Mouse (Mus musculus) midbrain, embryonic 13.5 days (tissue): Measurements from ENCODE around the gene Stk19. TPM values are rescaled to one million over a fixed set of nuclear protein-coding genes. Genes with fewer than 3 reads are reported as not detected.
"Not testable (repeated sequence)": the region's sequence is repeated elsewhere in the genome, so short reads cannot be mapped to it uniquely, and the experiment has no call there.

Experiments used
- ATAC-seq: fragments of 200-750 bp; cut with Nextera tagmentation; 2 replicates; pipeline ENCODE4 v1.8.0; 2017; ENCODE audit warnings: mild to moderate bottlenecking, moderate TSS enrichment, moderate library complexity
- H3K27ac ChIP-seq: fragments of 300-500 bp; sonication (generic); 2 replicates; pipeline ENCODE4 v1.5.1; 2015; ENCODE audit warnings: inconsistent platforms, mild to moderate bottlenecking, moderate library complexity
- H3K27me3 ChIP-seq: fragments of 300-500 bp; sonication (generic); 2 replicates; pipeline ENCODE4 v1.6.1; 2015; ENCODE audit warnings: mild to moderate bottlenecking, inconsistent platforms
- H3K36me3 ChIP-seq: fragments of 300-500 bp; sonication (generic); 2 replicates; pipeline ENCODE4 v1.6.1; 2015; ENCODE audit warnings: mild to moderate bottlenecking, inconsistent platforms
- H3K4me1 ChIP-seq: fragments of 300-500 bp; sonication (generic); replicated peaks from 2 replicates; pipeline ENCODE4 v1.6.1; 2015; ENCODE audit warnings: inconsistent platforms
- H3K4me2 ChIP-seq: fragments of 300-500 bp; sonication (generic); replicated peaks from 2 replicates; pipeline ENCODE4 v1.6.1; 2015; ENCODE audit warnings: moderate library complexity, mild to moderate bottlenecking, inconsistent platforms
- H3K4me3 ChIP-seq: fragments of 300-500 bp; sonication (generic); replicated peaks from 2 replicates; pipeline ENCODE4 v1.5.1; 2015; ENCODE audit warnings: mild to moderate bottlenecking, inconsistent platforms
- H3K9ac ChIP-seq: fragments of 300-500 bp; sonication (generic); replicated peaks from 2 replicates; pipeline ENCODE4 v1.6.1; 2015; ENCODE audit warnings: mild to moderate bottlenecking, inconsistent platforms
- H3K9me3 ChIP-seq: fragments of 300-500 bp; sonication (generic); 2 replicates; pipeline ENCODE4 v1.6.1; 2016; ENCODE audit warnings: mild to moderate bottlenecking, inconsistent platforms
- WGBS: fragments of 180-500 bp; shearing (Covaris S2); methylation state at CpG from one replicate; pipeline ENCODE4 v1.1.7; 2015; 5-methylcytosine and 5-hydroxymethylcytosine counted together
- polyA plus RNA-seq: library from polyadenylated mRNA; unstranded; fragments of >200 nt; fragmentation: Nextera tagmentation; extraction: Ambion mirVana; gene quantifications from 2 replicates; pipeline ENCODE4 v1.2.1, GENCODE M21; 2015

Stk19 gene
- polyA plus RNA-seq, 1 experiment from 2014 or later, result 40.5 TPM

- Histone ChIP-seq H3K27me3 (no peaks in the 10 kb centered on the region), H3K9ac (peak overlapping the region; percentile 81), H3K4me3 (peak overlapping the region; percentile 70), H3K4me1 (peaks cover 32% of the 10 kb centered on the region), H3K9me3 (no peaks in the 10 kb centered on the region), H3K4me2 (peak overlapping the region; percentile 99), H3K27ac (peak overlapping the region; percentile 84; the same call in 1 of the 2 replicates), H3K36me3 (peaks cover 56% of the 10 kb centered on the region)
- 38% methylated on average over 43 of the region's 43 CpGs for WGBS
- peak; percentile 11 for ATAC-seq
These were observed 949 bp upstream of the Stk19 start for GRCm38 (mm10) chr17:34837464-34838324.

- Histone ChIP-seq H3K9me3 (no peaks in the 10 kb centered on the region), H3K36me3 (peaks cover 54% of the 10 kb centered on the region), H3K4me1 (peaks cover 32% of the 10 kb centered on the region), H3K9ac (peak overlapping the region; percentile 81), H3K27me3 (no peaks in the 10 kb centered on the region), H3K27ac (peak overlapping the region; percentile 84), H3K4me3 (peak overlapping the region; percentile 70), H3K4me2 (peak overlapping the region; percentile 99)
- 4% methylated on average over 48 of the region's 48 CpGs for WGBS
- ATAC-seq, result peak; percentile 84
These were observed 440 bp downstream of the Stk19 start for GRCm38 (mm10) chr17:34836155-34836855.

GRCm38 (mm10) chr17:34830776-34831175 lies 6.0 kb downstream of the Stk19 start:
- H3K4me2 ChIP-seq, ATAC-seq, H3K9ac ChIP-seq, H3K27ac ChIP-seq, H3K4me3 ChIP-seq, H3K4me1 ChIP-seq, H3K27me3 ChIP-seq, H3K9me3 ChIP-seq: not testable (repeated sequence)
- H3K36me3 ChIP-seq, result peaks cover 79% of the 10 kb centered on the region
- 95% methylated on average over 1 of the region's 1 CpGs for WGBS

- no peaks in the 10 kb centered on the region for H3K9me3 ChIP-seq
- no peaks in the 10 kb centered on the region for H3K27me3 ChIP-seq
- H3K4me3 ChIP-seq, result no peak overlapping the region
- 82% methylated on average over 7 of the region's 7 CpGs for WGBS
- H3K4me1 ChIP-seq, result no peaks in the 10 kb centered on the region
- H3K4me2 ChIP-seq, result no peak overlapping the region
- no peak for ATAC-seq
- no peak overlapping the region for H3K27ac ChIP-seq
- no peaks in the 10 kb centered on the region for H3K36me3 ChIP-seq
- H3K9ac ChIP-seq, result no peak overlapping the region
These were observed 21.9 kb downstream of the Stk19 start for GRCm38 (mm10) chr17:34814818-34815370.

- not testable (repeated sequence) for H3K36me3 ChIP-seq, H3K4me1 ChIP-seq, H3K27ac ChIP-seq, H3K4me2 ChIP-seq, H3K4me3 ChIP-seq, H3K27me3 ChIP-seq, H3K9me3 ChIP-seq, ATAC-seq, H3K9ac ChIP-seq
- WGBS, result 58% methylated on average over 12 of the region's 12 CpGs
These were observed 23.0 kb downstream of the Stk19 start for GRCm38 (mm10) chr17:34813747-34814146.

GRCm38 (mm10) chr17:34811275-34811674 lies 25.5 kb downstream of the Stk19 start:
- Histone ChIP-seq H3K4me1 (no peaks in the 10 kb centered on the region), H3K36me3 (no peaks in the 10 kb centered on the region), H3K9me3 (no peaks in the 10 kb centered on the region), H3K4me3 (no peak overlapping the region), H3K4me2 (no peak overlapping the region), H3K27ac (no peak overlapping the region), H3K27me3 (no peaks in the 10 kb centered on the region), H3K9ac (no peak overlapping the region)
- 77% methylated on average over 15 of the region's 15 CpGs for WGBS
- ATAC-seq, result no peak

- not testable (repeated sequence) for H3K9me3 ChIP-seq, H3K4me3 ChIP-seq, H3K9ac ChIP-seq, H3K36me3 ChIP-seq, H3K27me3 ChIP-seq, H3K27ac ChIP-seq, ATAC-seq, H3K4me2 ChIP-seq, H3K4me1 ChIP-seq
- 84% methylated on average over 8 of the region's 8 CpGs for WGBS
These were observed 25.9 kb downstream of the Stk19 start for GRCm38 (mm10) chr17:34810811-34811210.

GRCm38 (mm10) chr17:34810411-34810810 lies 26.3 kb downstream of the Stk19 start:
- not testable (repeated sequence) for H3K36me3 ChIP-seq, H3K9ac ChIP-seq, ATAC-seq, H3K27ac ChIP-seq, H3K27me3 ChIP-seq, H3K4me1 ChIP-seq, H3K4me3 ChIP-seq, H3K9me3 ChIP-seq, H3K4me2 ChIP-seq
- 92% methylated on average over 5 of the region's 5 CpGs for WGBS

GRCm38 (mm10) chr17:34808599-34809205 lies 28.0 kb downstream of the Stk19 start:
- no peaks in the 10 kb centered on the region for H3K27me3 ChIP-seq
- 85% methylated on average over 6 of the region's 6 CpGs for WGBS
- no peak overlapping the region for H3K4me2 ChIP-seq
- no peaks in the 10 kb centered on the region for H3K4me1 ChIP-seq
- H3K27ac ChIP-seq, result no peak overlapping the region
- ATAC-seq, result no peak
- no peaks in the 10 kb centered on the region for H3K36me3 ChIP-seq
- H3K9me3 ChIP-seq, result no peaks in the 10 kb centered on the region
- H3K4me3 ChIP-seq, result no peak overlapping the region
- no peak overlapping the region for H3K9ac ChIP-seq

GRCm38 (mm10) chr17:34807176-34807575 lies 29.6 kb downstream of the Stk19 start:
- 71% methylated on average over 3 of the region's 3 CpGs for WGBS
- Histone ChIP-seq H3K4me1 (no peaks in the 10 kb centered on the region), H3K4me2 (no peak overlapping the region), H3K36me3 (no peaks in the 10 kb centered on the region), H3K4me3 (no peak overlapping the region), H3K9me3 (no peaks in the 10 kb centered on the region), H3K27me3 (no peaks in the 10 kb centered on the region), H3K27ac (no peak overlapping the region), H3K9ac (no peak overlapping the region)
- no peak for ATAC-seq

GRCm38 (mm10) chr17:34804871-34805562 lies 31.7 kb downstream of the Stk19 start:
- Histone ChIP-seq H3K9me3 (no peaks in the 10 kb centered on the region), H3K36me3 (no peaks in the 10 kb centered on the region), H3K9ac (no peak overlapping the region), H3K27me3 (no peaks in the 10 kb centered on the region), H3K4me3 (no peak overlapping the region), H3K27ac (no peak overlapping the region), H3K4me1 (no peaks in the 10 kb centered on the region), H3K4me2 (no peak overlapping the region)
- no peak for ATAC-seq
- 78% methylated on average over 6 of the region's 6 CpGs for WGBS
